40 mouse cellular contexts compared by ENCODE assay signal in genomic region chr6:55887598-55887997, GRCm38 (mm10). TPM values are rescaled to one million over a fixed set of nuclear protein-coding genes. Genes with fewer than 3 reads are reported as not detected.
"Had no signal": no experiment of that assay in that cellular context is flagged by ENCODE, and none has a peak within 500 bp of the region (broad histone marks: within the 10 kb centered on the region; RNA-seq: fewer than 3 reads in every experiment).

No protein-coding gene starts in this region.

- H3K27me3 ChIP-seq: limb, embryonic 12.5 days; limb, embryonic 13.5 days; limb, embryonic 15.5 days; liver, embryonic 12.5 days; liver, embryonic 13.5 days; liver, embryonic 15.5 days; lung, embryonic 15.5 days; megakaryocyte, embryonic 14.5 days; midbrain, embryonic 12.5 days; midbrain, embryonic 13.5 days; midbrain, embryonic 15.5 days; neural tube, embryonic 12.5 days had no signal

- H3K4me3 ChIP-seq: left cerebral cortex, adult 2 months; limb, embryonic 10.5 days; limb, embryonic 12.5 days; limb, embryonic 13.5 days; limb, embryonic 15.5 days; liver, embryonic 12.5 days; liver, embryonic 13.5 days; liver, embryonic 15.5 days; lung, embryonic 15.5 days; megakaryocyte, embryonic 14.5 days; midbrain, embryonic 10.5 days; midbrain, embryonic 12.5 days; midbrain, embryonic 13.5 days; midbrain, embryonic 15.5 days; myocyte; neural tube, embryonic 12.5 days had no signal

- ATAC-seq: liver, embryonic 12.5 days; lung, postnatal 0 days; midbrain, embryonic 13.5 days; midbrain, embryonic 15.5 days; midbrain, embryonic 16.5 days had no signal

- H3K36me3 ChIP-seq: limb, embryonic 10.5 days; limb, embryonic 12.5 days; limb, embryonic 13.5 days; limb, embryonic 15.5 days; liver, embryonic 12.5 days; liver, embryonic 13.5 days; liver, embryonic 15.5 days; lung, embryonic 15.5 days; midbrain, embryonic 10.5 days; midbrain, embryonic 12.5 days; midbrain, embryonic 13.5 days; midbrain, embryonic 15.5 days; neural tube, embryonic 12.5 days had no signal

- H3K9ac ChIP-seq: limb, embryonic 12.5 days; limb, embryonic 13.5 days; limb, embryonic 15.5 days; liver, embryonic 12.5 days; liver, embryonic 13.5 days; liver, embryonic 14.5 days; liver, embryonic 15.5 days; lung, embryonic 14.5 days; lung, embryonic 15.5 days; midbrain, embryonic 12.5 days; midbrain, embryonic 13.5 days; midbrain, embryonic 15.5 days; neural tube, embryonic 12.5 days had no signal

- DNase-seq: left cerebral cortex, postnatal 4 days; liver; liver, embryonic 13.5 days; lung, adult 18-20 months; lung, adult 2 months; lung, embryonic 14.5 days; lung, postnatal 10 days; lung, postnatal 14 days; lung, postnatal 36 days; lung, postnatal 4 days; midbrain, embryonic 14.5 days had no signal

- H3K4me2 ChIP-seq: limb, embryonic 12.5 days; limb, embryonic 13.5 days; limb, embryonic 15.5 days; liver, embryonic 11.5 days; liver, embryonic 12.5 days; liver, embryonic 13.5 days; liver, embryonic 15.5 days; lung, embryonic 14.5 days; lung, embryonic 15.5 days; midbrain, embryonic 11.5 days; midbrain, embryonic 12.5 days; midbrain, embryonic 13.5 days; midbrain, embryonic 15.5 days; neural tube, embryonic 12.5 days had no signal

- H3K4me1 ChIP-seq: limb, embryonic 10.5 days; limb, embryonic 12.5 days; limb, embryonic 13.5 days; limb, embryonic 15.5 days; liver, embryonic 12.5 days; liver, embryonic 13.5 days; liver, embryonic 15.5 days; lung, embryonic 15.5 days; megakaryocyte, embryonic 14.5 days; midbrain, embryonic 10.5 days; midbrain, embryonic 12.5 days; midbrain, embryonic 13.5 days; midbrain, embryonic 15.5 days; neural tube, embryonic 12.5 days had no signal

- H3K9me3 ChIP-seq: limb, embryonic 10.5 days; limb, embryonic 12.5 days; limb, embryonic 13.5 days; limb, embryonic 15.5 days; liver, embryonic 12.5 days; liver, embryonic 13.5 days; liver, embryonic 15.5 days; lung, embryonic 15.5 days; megakaryocyte, embryonic 14.5 days; midbrain, embryonic 10.5 days; midbrain, embryonic 12.5 days; midbrain, embryonic 13.5 days; midbrain, embryonic 15.5 days; neural tube, embryonic 12.5 days had no signal

- H3K27ac ChIP-seq: left cerebral cortex, adult 2 months; limb, embryonic 10.5 days; limb, embryonic 12.5 days; limb, embryonic 13.5 days; limb, embryonic 15.5 days; liver, embryonic 12.5 days; liver, embryonic 13.5 days; liver, embryonic 14.5 days; liver, embryonic 15.5 days; lung, embryonic 15.5 days; macrophage; midbrain, embryonic 10.5 days; midbrain, embryonic 12.5 days; midbrain, embryonic 13.5 days; midbrain, embryonic 15.5 days; neural tube, embryonic 12.5 days had no signal

RNA-seq across cellular contexts. Expression of gene Itprid1, which starts 50.9 kb away (rescaled TPM):
- total RNA-seq: megakaryocyte progenitor cell, adult 5-6 weeks; megakaryocyte, adult 5-6 weeks; megakaryocyte-erythroid progenitor cell, adult 5-6 weeks; midbrain, postnatal 0 days; monocyte, adult 5-6 weeks had no signal
- polyA plus RNA-seq: limb, embryonic 11.5 days; limb, embryonic 12.5 days; liver, embryonic 11.5 days; liver, embryonic 12.5 days; liver, embryonic 13.5 days; liver, embryonic 14.5 days; liver, embryonic 15.5 days; liver, embryonic 16.5 days; lung, embryonic 14.5 days; macrophage; midbrain, embryonic 10.5 days; midbrain, embryonic 12.5 days; midbrain, embryonic 13.5 days; midbrain, embryonic 14.5 days; midbrain, embryonic 15.5 days; midbrain, postnatal 0 days; myocyte; neural tube, embryonic 11.5 days; neural tube, embryonic 12.5 days had no signal
